Comparison of ENCODE assay signal across 8 mouse cellular contexts in genomic region chr1:153740145-153740544, GRCm38 (mm10). TPM values are rescaled to one million over a fixed set of nuclear protein-coding genes. Genes with fewer than 3 reads are reported as not detected.
A peak's percentile ranks its signal among the peaks of the same experiment; 100 is the strongest.
DNase-seq lines count a peak whose midpoint lies in the region; ATAC-seq and TF ChIP-seq lines count a peak whose summit lies in the region.

Gene Rgs16 (plus strand): TSS chr1:153740349.

- H3K36me3 ChIP-seq in embryonic facial prominence, embryonic 15.5 days: no peaks in the 10 kb centered on the region
- no peaks in the 10 kb centered on the region for H3K36me3 ChIP-seq in heart, embryonic 15.5 days
- no peaks in the 10 kb centered on the region for H3K36me3 ChIP-seq in kidney, postnatal 0 days (ENCODE audit: insufficient read depth, low read length)
- no peaks in the 10 kb centered on the region for H3K36me3 ChIP-seq in liver, embryonic 16.5 days (ENCODE audit: control insufficient read depth, insufficient read depth)
- peaks cover 13% of the 10 kb centered on the region; the same call in 1 of the 2 replicates for H3K36me3 ChIP-seq in neural tube, embryonic 12.5 days

- peaks cover 28% of the 10 kb centered on the region for H3K27me3 ChIP-seq in embryonic facial prominence, embryonic 15.5 days
- H3K27me3 ChIP-seq in heart, embryonic 15.5 days: peaks cover 37% of the 10 kb centered on the region
- peaks cover 4% of the 10 kb centered on the region; the same call in 1 of the 2 replicates for H3K27me3 ChIP-seq in kidney, postnatal 0 days (ENCODE audit: insufficient read depth, low read length)
- peaks cover 36% of the 10 kb centered on the region for H3K27me3 ChIP-seq in liver, embryonic 16.5 days (ENCODE audit: control insufficient read depth, insufficient read depth, low read depth, low read length)
- 0 out of 2 replicates have a peak, but pooled peaks cover 3% of the 10 kb centered on the region for H3K27me3 ChIP-seq in neural tube, embryonic 12.5 days (replicated peaks)

- WGBS in embryonic facial prominence, embryonic 15.5 days: under 1% methylated on average over 28 of the region's 28 CpGs
- WGBS in heart, embryonic 15.5 days: under 1% methylated on average over 28 of the region's 28 CpGs
- WGBS in kidney, postnatal 0 days: under 1% methylated on average over 27 of the region's 28 CpGs
- under 1% methylated on average over 28 of the region's 28 CpGs for WGBS in liver, embryonic 16.5 days (ENCODE audit: insufficient replicate concordance)
- under 1% methylated on average over 28 of the region's 28 CpGs for WGBS in neural tube, embryonic 12.5 days

- peak within 1 kb of the TSS; percentile 46 for H3K4me3 ChIP-seq in embryonic facial prominence, embryonic 15.5 days (replicated peaks)
- peak within 1 kb of the TSS; percentile 52 for H3K4me3 ChIP-seq in heart, embryonic 15.5 days
- peak within 1 kb of the TSS; percentile 20 for H3K4me3 ChIP-seq in kidney, postnatal 0 days (replicated peaks; ENCODE audit: low read depth, low read length)
- H3K4me3 ChIP-seq in liver, embryonic 16.5 days (ENCODE audit: low read depth, low read length): peak within 1 kb of the TSS; percentile 43
- peak within 1 kb of the TSS; percentile 44 for H3K4me3 ChIP-seq in neural tube, embryonic 12.5 days

- peak within 1 kb of the TSS; percentile 78 for H3K4me2 ChIP-seq in embryonic facial prominence, embryonic 15.5 days (replicated peaks)
- H3K4me2 ChIP-seq in heart, embryonic 15.5 days: peak within 1 kb of the TSS; percentile 81
- peak within 1 kb of the TSS; percentile 55 for H3K4me2 ChIP-seq in kidney, postnatal 0 days (ENCODE audit: low read length)
- peak within 1 kb of the TSS; percentile 50 for H3K4me2 ChIP-seq in liver, embryonic 16.5 days (ENCODE audit: low read depth, low read length)
- H3K4me2 ChIP-seq in neural tube, embryonic 12.5 days (replicated peaks): peak within 1 kb of the TSS; percentile 71

- ATAC-seq in embryonic facial prominence, embryonic 15.5 days (ENCODE audit: insufficient number of reproducible peaks, low FRiP score, low TSS enrichment, low read depth): peak; percentile 80
- peak; percentile 75 for ATAC-seq in heart, embryonic 15.5 days (replicated peaks; ENCODE audit: insufficient number of reproducible peaks, insufficient read depth, low FRiP score, low read depth)
- ATAC-seq in kidney, postnatal 0 days (replicated peaks; ENCODE audit: low FRiP score, low read depth): peak; percentile 38; the same call in 1 of the 2 replicates
- ATAC-seq in liver, embryonic 16.5 days (ENCODE audit: low read depth): peak; percentile 72
- peak; percentile 67 for ATAC-seq in neural tube, embryonic 12.5 days (ENCODE audit: low FRiP score, low read depth)

- H3K27ac ChIP-seq in embryonic facial prominence, embryonic 15.5 days (replicated peaks): no peak within 1 kb of the TSS
- H3K27ac ChIP-seq in heart, embryonic 15.5 days: no peak within 1 kb of the TSS
- H3K27ac ChIP-seq in kidney, postnatal 0 days: no peak within 1 kb of the TSS
- H3K27ac ChIP-seq in liver, embryonic 16.5 days (ENCODE audit: low read length): no peak within 1 kb of the TSS
- no peak within 1 kb of the TSS for H3K27ac ChIP-seq in neural tube, embryonic 12.5 days

- H3K4me1 ChIP-seq in embryonic facial prominence, embryonic 15.5 days: peaks cover 46% of the 10 kb centered on the region
- H3K4me1 ChIP-seq in heart, embryonic 15.5 days (replicated peaks): peaks cover 29% of the 10 kb centered on the region
- no peaks in the 10 kb centered on the region; the same call in 1 of the 2 replicates for H3K4me1 ChIP-seq in kidney, postnatal 0 days (replicated peaks; ENCODE audit: insufficient read depth, low read length)
- H3K4me1 ChIP-seq in liver, embryonic 16.5 days (ENCODE audit: control insufficient read depth, low read depth, low read length): no peaks in the 10 kb centered on the region
- peaks cover 49% of the 10 kb centered on the region for H3K4me1 ChIP-seq in neural tube, embryonic 12.5 days

- peak; percentile 59 to 62 for DNase-seq in thymus, adult 18-20 months
- DNase-seq in thymus, postnatal 0 days (ENCODE audit: low spot score): no peak
- peak; percentile 87 for DNase-seq in kidney, postnatal 0 days (ENCODE audit: low spot score)
- DNase-seq in testis, postnatal 10 days (ENCODE audit: low spot score): peak; percentile 86

- peak within 1 kb of the TSS; percentile 37; the same call in 1 of the 2 replicates for H3K9ac ChIP-seq in embryonic facial prominence, embryonic 15.5 days
- H3K9ac ChIP-seq in heart, embryonic 15.5 days: peak within 1 kb of the TSS; percentile 52
- peak within 1 kb of the TSS; percentile 42; the same call in 1 of the 2 replicates for H3K9ac ChIP-seq in kidney, postnatal 0 days (ENCODE audit: low read depth, low read length)
- H3K9ac ChIP-seq in liver, embryonic 16.5 days (ENCODE audit: low read depth, low read length): peak within 1 kb of the TSS; percentile 49
- H3K9ac ChIP-seq in neural tube, embryonic 12.5 days: peak within 1 kb of the TSS; percentile 53

- no peaks in the 10 kb centered on the region for H3K9me3 ChIP-seq in embryonic facial prominence, embryonic 15.5 days (replicated peaks)
- no peaks in the 10 kb centered on the region for H3K9me3 ChIP-seq in heart, embryonic 15.5 days (replicated peaks)
- H3K9me3 ChIP-seq in kidney, postnatal 0 days (replicated peaks; ENCODE audit: low read length): no peaks in the 10 kb centered on the region
- H3K9me3 ChIP-seq in liver, embryonic 16.5 days (replicated peaks; ENCODE audit: control insufficient read depth, low read length): no peaks in the 10 kb centered on the region
- H3K9me3 ChIP-seq in neural tube, embryonic 12.5 days: no peaks in the 10 kb centered on the region

- TF ChIP-seq CTCF in kidney, postnatal 0 days (IDR thresholded peaks at IDR 0.05; ENCODE audit: low read depth): no peak

RNA-seq across cellular contexts. Expression of gene Rgs16, which starts in this region (rescaled TPM):
- 4.1 and 4.3 TPM in 2 replicates for polyA plus RNA-seq in thymus, postnatal 0 days (2015; fragmentation: Nextera tagmentation; extraction: Ambion mirVana)
- polyA plus RNA-seq in embryonic facial prominence, embryonic 15.5 days (2015; fragmentation: Nextera tagmentation; extraction: Ambion mirVana): 18.5 and 20.6 TPM in 2 replicates
- polyA plus RNA-seq in heart, embryonic 15.5 days (2015; fragmentation: Nextera tagmentation; extraction: Ambion mirVana): 5.9 and 6.4 TPM in 2 replicates
- 4.0 and 5.4 TPM in 2 replicates for polyA plus RNA-seq in kidney, postnatal 0 days (2015; fragmentation: Nextera tagmentation; extraction: Ambion mirVana)
- 3.1 and 3.7 TPM in 2 replicates for polyA plus RNA-seq in liver, embryonic 16.5 days (2015; fragmentation: Nextera tagmentation; extraction: Ambion mirVana)
- polyA plus RNA-seq in neural tube, embryonic 12.5 days (2016; fragmentation: Nextera tagmentation; extraction: Ambion mirVana): 42.6 TPM in 2 replicates
